Mouse (Mus musculus): ENCODE data around the gene Gm27027.
A peak's percentile ranks its signal among the peaks of the same experiment; 100 is the strongest.

Gm27027 gene

GRCm38 (mm10) chr2:93976436-93977252 is 19.5 kb downstream of the Gm27027 start:
- peak; percentile 65 for DNase-seq (ENCODE audit: low spot score)

DNA sequence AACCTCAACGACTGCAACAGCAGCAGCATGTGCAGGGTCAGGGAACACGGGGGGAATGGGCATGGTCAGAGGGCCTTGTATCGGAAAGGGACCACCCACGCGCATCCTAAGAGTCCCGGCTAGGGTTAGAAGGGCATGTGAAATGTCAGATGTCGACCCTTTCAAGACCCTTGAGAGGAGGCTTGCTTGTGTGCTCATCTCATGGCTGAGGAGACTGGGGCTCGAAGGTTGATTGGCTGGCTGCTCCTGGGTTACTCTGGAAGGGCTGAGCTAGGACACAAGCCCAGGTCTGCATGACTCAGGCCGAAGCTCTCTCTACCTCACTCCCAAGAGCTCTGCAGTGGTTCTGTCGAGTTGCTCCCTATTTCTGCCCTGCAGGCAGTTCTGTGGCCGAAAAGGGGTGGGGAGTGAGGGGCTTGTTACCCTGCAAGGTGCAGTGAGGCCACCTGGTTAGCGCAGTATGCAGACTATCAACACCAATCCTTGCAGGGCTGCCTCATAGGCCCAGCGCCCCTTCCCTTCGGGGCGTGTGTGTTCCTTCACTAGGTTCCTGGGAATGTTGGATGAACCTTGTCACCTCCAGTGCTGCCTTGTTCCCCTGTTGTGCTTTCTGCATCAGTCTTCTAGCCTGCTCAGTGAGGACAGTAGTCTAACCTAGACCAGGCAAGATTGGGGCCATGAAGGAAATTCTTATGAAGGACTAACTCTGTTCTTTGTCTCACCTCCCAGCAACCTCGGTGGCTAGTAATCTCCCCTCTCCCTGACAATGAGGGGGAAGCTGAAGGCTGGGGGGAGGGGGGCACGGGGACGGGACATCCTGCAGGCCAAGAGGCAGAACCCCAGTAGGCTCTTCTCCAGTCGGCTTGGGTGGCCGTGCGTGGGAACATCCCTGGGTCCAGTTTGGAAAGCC is 20.4 kb downstream of the Gm27027 start:
- DNase-seq (ENCODE audit: low spot score) = peak; percentile 65

- DNase-seq (ENCODE audit: low spot score) = no peak
Measured at GRCm38 (mm10) chr2:93975041-93975440, 21.1 kb downstream of the Gm27027 start.

- DNase-seq (ENCODE audit: low spot score) = no peak
Measured at GRCm38 (mm10) chr2:93971647-93972046, 24.5 kb downstream of the Gm27027 start.

GRCm38 (mm10) chr2:93964494-93965160 is 31.5 kb downstream of the Gm27027 start:
- DNase-seq (ENCODE audit: low spot score) = no peak

DNA sequence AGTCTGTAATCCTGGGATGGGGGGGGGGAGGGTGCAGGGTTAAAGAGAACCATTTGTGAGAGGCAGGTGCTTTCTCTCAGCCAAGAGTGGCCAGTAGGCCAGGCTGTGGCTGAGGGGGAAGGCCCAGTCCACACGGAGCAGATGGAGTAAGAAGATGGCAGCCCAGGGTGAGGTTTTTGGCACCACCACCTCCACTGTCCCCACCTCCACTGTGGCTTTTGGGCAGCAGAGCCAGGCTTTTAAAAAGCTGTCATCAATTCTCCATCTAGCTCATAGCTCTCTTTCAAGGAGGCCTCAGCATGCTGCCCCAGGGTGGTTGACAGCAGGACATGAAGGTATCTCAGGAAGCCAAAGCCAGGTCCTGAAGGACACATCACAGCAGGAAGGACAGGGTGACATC is 32.4 kb downstream of the Gm27027 start:
- no peak for DNase-seq (ENCODE audit: low spot score)

GRCm38 (mm10) chr2:93961716-93962115 is 34.4 kb downstream of the Gm27027 start:
- DNase-seq (ENCODE audit: low spot score) = no peak

- DNase-seq (ENCODE audit: low spot score) = no peak
Measured at GRCm38 (mm10) chr2:93959346-93959745, 36.8 kb downstream of the Gm27027 start.

- no peak for DNase-seq (ENCODE audit: low spot score)
Measured at GRCm38 (mm10) chr2:93958216-93958615, 37.9 kb downstream of the Gm27027 start.

DNA sequence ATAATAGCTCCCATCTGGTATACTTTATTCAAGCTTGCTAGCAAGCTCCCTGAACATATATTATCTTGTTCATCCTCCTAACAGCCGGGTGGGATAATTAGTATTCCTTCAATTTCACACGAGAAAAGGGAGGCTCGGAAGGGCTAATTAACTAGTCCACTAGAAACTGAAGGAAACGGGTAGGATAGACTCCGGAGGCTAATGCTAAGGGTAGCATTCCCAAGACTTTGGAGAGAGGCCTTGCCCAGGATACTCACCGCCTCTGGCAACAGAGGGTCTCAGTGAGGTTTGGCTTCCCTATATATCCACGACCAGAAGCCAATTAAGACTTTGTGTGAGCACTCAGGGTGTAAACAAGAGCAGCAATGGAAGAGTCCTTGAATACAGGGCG is 38.4 kb downstream of the Gm27027 start:
- no peak for DNase-seq (ENCODE audit: low spot score)

DNA sequence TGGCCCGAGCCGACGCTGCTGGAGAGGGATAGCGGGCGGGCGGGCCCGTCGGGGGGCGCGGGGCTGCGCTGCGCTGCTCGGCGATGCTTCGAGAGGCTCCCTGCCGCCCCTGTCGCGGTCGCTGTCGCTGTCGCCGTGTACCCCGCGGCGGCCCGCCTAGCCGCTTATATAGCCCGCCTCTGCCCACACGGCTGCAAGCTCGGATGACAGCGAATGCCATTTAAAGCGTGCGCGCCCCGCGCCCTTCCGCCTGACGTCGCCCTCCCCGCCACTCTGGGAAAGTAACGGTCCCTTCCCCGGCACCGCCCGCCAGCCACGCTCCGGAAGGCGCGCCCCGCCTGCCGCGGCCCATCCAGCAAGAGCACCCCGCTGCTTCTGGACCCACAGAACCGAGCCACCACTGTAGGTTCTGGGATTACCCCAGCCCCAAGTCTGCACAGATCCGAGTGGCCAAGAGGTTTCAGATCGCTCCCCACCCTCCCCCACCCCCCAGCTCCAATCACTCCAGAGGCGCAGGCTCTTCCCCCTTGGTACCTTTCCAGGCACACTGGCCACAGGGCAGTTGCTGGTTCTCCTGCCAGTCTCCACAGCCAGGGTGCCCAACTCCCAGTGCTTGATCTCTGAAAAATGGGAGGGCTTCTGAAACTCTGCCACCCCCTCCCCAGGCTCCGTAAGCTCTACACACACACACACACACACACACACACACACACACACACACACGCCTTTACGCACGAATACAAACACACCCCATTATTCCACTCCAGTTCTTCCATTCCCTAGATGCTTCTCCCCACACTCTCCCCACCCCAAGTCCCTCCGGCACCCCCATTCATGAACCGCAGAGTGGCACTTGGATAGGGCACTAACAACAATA is 39.0 kb downstream of the Gm27027 start, which contains the start of gene Gm13889:
TSS of gene Gm13889 (minus strand) at position 294 of the 877 bp plus-strand sequence.
- DNase-seq (ENCODE audit: low spot score) = peak; percentile 76

DNA sequence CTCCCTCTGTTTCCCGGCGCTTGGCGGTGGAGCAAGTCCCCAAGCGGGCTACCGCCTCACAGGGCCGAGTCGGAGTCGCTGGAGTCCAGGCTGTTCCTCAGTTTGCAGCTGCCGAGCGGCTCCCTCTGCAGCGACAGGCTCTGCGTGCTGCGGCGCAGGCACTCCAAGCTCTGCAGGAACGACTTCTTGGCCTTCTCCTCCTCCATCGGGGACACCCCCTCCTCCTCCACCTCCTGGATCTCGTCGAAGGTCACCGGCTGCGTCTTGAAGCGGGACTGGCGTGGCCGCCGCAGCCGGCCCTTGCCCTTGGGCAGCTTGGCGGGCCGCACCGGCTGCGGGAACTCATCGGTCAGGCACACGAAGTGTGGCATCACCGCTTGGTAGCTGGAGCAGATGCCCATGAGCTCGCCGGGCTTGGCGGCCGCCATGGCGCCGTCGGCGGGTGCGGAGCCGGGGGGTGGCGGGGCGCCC is 39.8 kb downstream of the Gm27027 start:
- peak; percentile 68 for DNase-seq (ENCODE audit: low spot score)

- peak; percentile 28 for DNase-seq (ENCODE audit: low spot score)
Measured at GRCm38 (mm10) chr2:93955886-93956285, 40.3 kb downstream of the Gm27027 start.

DNA sequence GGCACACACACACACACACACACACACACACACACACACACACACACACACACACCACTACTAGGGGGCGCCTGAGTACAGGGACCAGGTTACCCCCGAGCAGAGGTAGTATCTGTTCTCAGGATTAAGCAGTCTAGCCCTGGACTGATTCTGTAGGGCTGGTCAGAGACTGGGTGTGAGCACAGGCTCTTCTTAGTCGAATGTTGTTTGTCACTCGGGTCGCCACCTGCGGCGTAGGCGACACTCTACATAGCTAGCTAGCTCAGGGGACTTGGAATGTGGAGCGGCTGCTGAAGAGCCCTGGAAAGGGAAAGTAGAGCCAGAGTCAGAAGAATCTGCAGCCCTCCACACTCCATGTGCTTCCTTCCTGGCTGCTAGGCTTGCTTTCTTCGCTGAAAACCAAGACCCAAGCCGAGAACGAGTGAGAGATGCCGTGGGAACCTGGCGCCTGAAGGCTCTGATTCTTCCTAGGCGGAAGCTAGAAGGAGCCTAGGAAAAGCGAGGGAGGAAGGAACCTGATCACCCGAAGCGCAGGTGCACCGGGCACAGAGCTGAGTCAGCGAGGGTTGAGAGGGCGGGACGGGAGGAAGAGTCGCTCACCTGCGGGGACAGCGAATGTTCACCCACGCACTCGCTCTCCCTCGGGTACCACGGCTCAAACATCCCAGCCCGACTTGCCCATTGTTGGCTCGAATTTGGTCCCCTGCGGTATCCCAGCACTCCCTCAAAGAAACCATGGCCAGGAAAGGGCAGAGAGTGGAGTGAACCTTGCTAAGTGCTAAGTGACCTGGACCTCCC is 41.2 kb downstream of the Gm27027 start:
- DNase-seq (ENCODE audit: low spot score) = peak; percentile 43

DNA sequence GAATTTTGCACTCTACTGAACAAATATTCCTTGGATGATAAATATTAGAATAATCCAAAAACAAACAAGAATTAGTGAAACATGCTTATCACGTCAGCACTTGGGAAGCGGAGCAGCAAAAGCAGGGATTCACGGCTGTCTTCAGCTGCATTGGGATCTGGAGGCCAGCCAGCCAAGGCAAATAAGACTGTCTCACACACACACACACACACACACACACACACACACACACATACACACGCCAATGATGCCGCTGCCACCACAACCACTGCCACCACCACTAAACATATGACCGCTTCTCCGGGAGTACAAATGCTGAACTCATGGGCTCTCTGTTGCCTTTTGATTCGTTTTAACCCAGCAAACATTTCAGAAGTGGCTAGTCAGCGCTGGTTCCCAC is 42.4 kb downstream of the Gm27027 start:
- DNase-seq (ENCODE audit: low spot score) = no peak

- no peak for DNase-seq (ENCODE audit: low spot score)
Measured at GRCm38 (mm10) chr2:93946976-93947375, 49.2 kb downstream of the Gm27027 start.

GRCm38 (mm10) chr2:93944855-93945254 is 51.3 kb downstream of the Gm27027 start:
- no peak for DNase-seq (ENCODE audit: low spot score)

DNA sequence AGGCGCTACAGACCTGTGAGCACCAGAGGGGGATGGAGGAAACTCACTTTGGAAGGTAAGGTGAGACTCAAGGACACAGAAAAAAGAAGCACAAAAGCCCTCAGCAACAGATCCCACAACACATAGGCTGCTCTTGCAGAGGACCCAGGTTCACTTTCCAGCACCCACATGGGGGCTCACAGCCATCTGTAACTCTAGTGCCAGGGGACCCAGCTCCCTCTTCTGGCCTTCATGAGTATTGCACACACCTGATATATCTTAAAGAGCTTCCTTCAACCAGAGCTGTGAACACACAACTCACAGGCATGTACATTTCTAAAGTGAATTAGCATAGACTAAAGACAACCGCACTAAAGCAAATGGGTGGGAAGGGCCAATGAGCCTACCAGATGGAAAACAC is 52.1 kb downstream of the Gm27027 start:
- DNase-seq (ENCODE audit: low spot score) = no peak

DNA sequence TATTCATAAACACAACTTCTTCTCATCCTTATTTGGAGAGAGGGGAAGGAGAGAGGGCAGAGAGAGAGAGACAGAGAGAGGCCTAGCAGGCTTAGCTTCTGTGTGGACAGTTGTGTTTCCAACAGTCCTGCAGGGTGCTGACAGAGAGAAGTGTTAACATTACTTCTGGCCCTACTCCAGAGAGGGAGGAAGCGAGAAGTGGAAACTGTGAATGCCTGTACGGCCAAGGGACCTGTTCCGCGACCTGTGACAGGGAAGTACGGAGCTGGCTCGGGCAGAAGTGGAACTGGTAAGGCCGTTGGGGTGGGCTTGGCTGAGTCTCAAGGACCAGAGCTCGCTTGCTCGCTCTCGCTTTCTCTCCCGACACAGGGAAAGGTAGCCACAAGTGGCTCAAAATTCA is 54.5 kb downstream of the Gm27027 start:
- DNase-seq (ENCODE audit: low spot score) = no peak

- no peak for DNase-seq (ENCODE audit: low spot score)
Measured at GRCm38 (mm10) chr2:93938534-93938933, 57.6 kb downstream of the Gm27027 start.

Measured in embryo, embryonic 10 days (tissue).